In the genomic region with DNA sequence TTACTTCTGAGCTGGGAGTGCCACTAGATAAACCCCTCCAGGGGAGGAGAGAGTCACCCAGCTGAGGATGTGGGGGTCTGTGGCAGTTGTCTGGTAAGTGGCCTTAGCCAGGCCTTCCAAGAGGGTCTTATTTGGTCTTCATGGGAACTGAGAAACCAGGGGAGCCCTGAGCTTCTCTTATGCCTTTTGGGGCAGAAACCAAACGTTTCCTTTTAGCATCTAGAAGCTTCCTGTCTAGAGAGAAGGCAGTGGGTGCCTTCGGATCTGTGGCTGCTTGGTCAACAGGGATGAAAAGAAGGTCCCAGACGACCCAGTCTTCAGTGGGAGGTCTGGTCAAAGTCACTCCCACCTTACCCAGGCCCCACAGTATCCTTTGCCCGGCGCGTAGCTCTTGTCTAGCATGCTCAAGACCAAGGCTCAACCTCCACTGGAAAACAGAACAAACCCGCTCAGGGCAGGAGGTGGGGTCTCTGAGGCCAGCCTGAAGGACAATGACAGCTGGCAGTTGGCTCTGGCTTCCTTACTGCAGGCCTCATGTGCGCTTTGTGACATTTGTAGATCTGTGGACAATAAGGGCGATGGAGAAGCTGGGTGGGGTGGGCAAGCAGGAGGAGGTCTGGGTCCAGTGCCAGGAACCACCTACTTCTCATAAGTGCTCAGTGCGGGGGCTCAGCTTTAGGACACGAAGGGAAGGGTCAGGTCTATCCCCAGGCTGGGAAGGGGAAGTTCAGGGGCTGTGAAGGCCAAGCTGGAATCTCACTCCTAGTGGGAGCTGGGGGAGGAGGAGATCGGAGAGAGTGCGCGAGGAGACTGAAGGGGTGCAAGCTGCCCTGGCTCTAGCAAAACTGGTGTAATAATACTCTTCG, we compare ENCODE assay signal across 8 mouse cellular contexts. TPM values are rescaled to one million over a fixed set of nuclear protein-coding genes. Genes with fewer than 3 reads are reported as not detected.
DNase-seq lines count a peak whose midpoint lies in the region; ATAC-seq lines count a peak whose summit lies in the region.

A gene (plus strand): TSS at position 27 of the 866 bp plus-strand sequence.

- no peak within 1 kb of the TSS for H3K9ac ChIP-seq in kidney, embryonic 15.5 days
- H3K9ac ChIP-seq in embryonic facial prominence, embryonic 12.5 days, result no peak within 1 kb of the TSS
- no peak within 1 kb of the TSS for H3K9ac ChIP-seq in hindbrain, embryonic 13.5 days

- DNase-seq in kidney, adult 8-10 months, result no peak
- no peak for DNase-seq in cerebellum, adult 11-12 months
- no peak for DNase-seq in adrenal gland, postnatal 25 days

- H3K4me1 ChIP-seq in kidney, embryonic 15.5 days, result peaks cover 17% of the 10 kb centered on the region
- peaks cover 4% of the 10 kb centered on the region; the same call in 1 of the 2 replicates for H3K4me1 ChIP-seq in embryonic facial prominence, embryonic 12.5 days
- H3K4me1 ChIP-seq in hindbrain, embryonic 13.5 days (replicated peaks), result peaks cover 9% of the 10 kb centered on the region

- WGBS in kidney, embryonic 15.5 days, result 67% methylated on average over 15 of the region's 15 CpGs
- WGBS in embryonic facial prominence, embryonic 12.5 days, result 66% methylated on average over 15 of the region's 15 CpGs
- WGBS in hindbrain, embryonic 13.5 days, result 71% methylated on average over 15 of the region's 15 CpGs

- no peaks in the 10 kb centered on the region for H3K27me3 ChIP-seq in kidney, embryonic 15.5 days
- no peaks in the 10 kb centered on the region for H3K27me3 ChIP-seq in embryonic facial prominence, embryonic 12.5 days
- H3K27me3 ChIP-seq in hindbrain, embryonic 13.5 days, result peaks cover 10% of the 10 kb centered on the region; the same call in 1 of the 2 replicates

- peak within 1 kb of the TSS; percentile 66 for H3K27ac ChIP-seq in kidney, embryonic 15.5 days
- H3K27ac ChIP-seq in embryonic facial prominence, embryonic 12.5 days, result no peak within 1 kb of the TSS
- no peak within 1 kb of the TSS for H3K27ac ChIP-seq in hindbrain, embryonic 13.5 days

- H3K4me2 ChIP-seq in kidney, embryonic 15.5 days, result peak within 1 kb of the TSS; percentile 49
- H3K4me2 ChIP-seq in embryonic facial prominence, embryonic 12.5 days (replicated peaks), result peak within 1 kb of the TSS; percentile 32
- H3K4me2 ChIP-seq in hindbrain, embryonic 13.5 days, result peak within 1 kb of the TSS; percentile 36

- H3K9me3 ChIP-seq in kidney, embryonic 15.5 days (replicated peaks), result no peaks in the 10 kb centered on the region
- no peaks in the 10 kb centered on the region for H3K9me3 ChIP-seq in embryonic facial prominence, embryonic 12.5 days
- no peaks in the 10 kb centered on the region for H3K9me3 ChIP-seq in hindbrain, embryonic 13.5 days

- peak within 1 kb of the TSS; percentile 20; the same call in 1 of the 2 replicates for H3K4me3 ChIP-seq in kidney, embryonic 15.5 days (replicated peaks)
- H3K4me3 ChIP-seq in embryonic facial prominence, embryonic 12.5 days, result no peak within 1 kb of the TSS
- no peak within 1 kb of the TSS for H3K4me3 ChIP-seq in hindbrain, embryonic 13.5 days

- ATAC-seq in kidney, embryonic 15.5 days (replicated peaks; ENCODE audit: low FRiP score), result peak; percentile 37
- ATAC-seq in embryonic facial prominence, embryonic 12.5 days (ENCODE audit: insufficient number of reproducible peaks, insufficient read depth, low FRiP score, low TSS enrichment), result no peak
- no peak for ATAC-seq in hindbrain, embryonic 13.5 days (ENCODE audit: low FRiP score)
- peak; percentile 53 for ATAC-seq in megakaryocyte-erythroid progenitor cell, adult 5-6 weeks (replicated peaks; ENCODE audit: low FRiP score, low TSS enrichment, poor library complexity, severe bottlenecking)
- ATAC-seq in cerebellum, adult (ENCODE audit: insufficient number of reproducible peaks, low FRiP score, low TSS enrichment), result no peak

- H3K36me3 ChIP-seq in kidney, embryonic 15.5 days, result no peaks in the 10 kb centered on the region
- no peaks in the 10 kb centered on the region for H3K36me3 ChIP-seq in embryonic facial prominence, embryonic 12.5 days
- no peaks in the 10 kb centered on the region for H3K36me3 ChIP-seq in hindbrain, embryonic 13.5 days

RNA-seq across cellular contexts. Expression of the gene that starts here (rescaled TPM):
- not detected in 2 replicates for polyA plus RNA-seq in kidney, embryonic 15.5 days (2015; fragmentation: Nextera tagmentation; extraction: Ambion mirVana)
- not detected in 2 replicates for polyA plus RNA-seq in embryonic facial prominence, embryonic 12.5 days (2016; fragmentation: Nextera tagmentation; extraction: Ambion mirVana)
- not detected in 2 replicates for polyA plus RNA-seq in hindbrain, embryonic 13.5 days (2015; fragmentation: Nextera tagmentation; extraction: Ambion mirVana)
- not detected in 2 replicates for total RNA-seq in megakaryocyte-erythroid progenitor cell, adult 5-6 weeks (2014; fragmentation: Nextera tagmentation)
- not detected in 2 replicates for total RNA-seq in megakaryocyte-erythroid progenitor cell, adult 5-6 weeks (2017)
- total RNA-seq in adrenal gland, postnatal 25 days (2021), result not detected in 2 replicates

Comparison
In these comparisons a context has a peak if more than half of its experiments do, and no peak if none do; other contexts are left out.
1. Peak in ATAC-seq, H3K4me3 ChIP-seq, H3K27ac ChIP-seq and H3K4me2 ChIP-seq in kidney, embryonic 15.5 days; RNA of the gene not detected or under 1 TPM.
2. Peak in ATAC-seq in megakaryocyte-erythroid progenitor cell, adult 5-6 weeks; RNA of the gene not detected or under 1 TPM.